Comparison of ENCODE assay signal across 12 mouse cellular contexts in genomic region chr13:72497036-72497435, GRCm38 (mm10).
"Had no signal": no experiment of that assay in that cellular context is flagged by ENCODE, and none has a peak within 500 bp of the region (broad histone marks: within the 10 kb centered on the region; RNA-seq: fewer than 3 reads in every experiment).

No protein-coding gene starts in this region.

- ATAC-seq: lung, postnatal 0 days had no signal

- H3K9ac ChIP-seq: liver, embryonic 15.5 days; neural tube, embryonic 12.5 days had no signal

- H3K4me3 ChIP-seq: left cerebral cortex, adult 2 months; limb, embryonic 10.5 days; liver, embryonic 15.5 days; neural tube, embryonic 12.5 days had no signal

- DNase-seq: kidney, adult 8-10 months; kidney, postnatal 25 days; lung, adult 2 months; lung, postnatal 36 days; thymus, postnatal 4 days had no signal

- H3K27me3 ChIP-seq: liver, embryonic 15.5 days; neural tube, embryonic 12.5 days had no signal

- H3K4me1 ChIP-seq: limb, embryonic 10.5 days; liver, embryonic 15.5 days; neural tube, embryonic 12.5 days had no signal

- H3K4me2 ChIP-seq: liver, embryonic 11.5 days; liver, embryonic 15.5 days; neural tube, embryonic 12.5 days had no signal

- H3K27ac ChIP-seq: left cerebral cortex, adult 2 months; limb, embryonic 10.5 days; liver, embryonic 15.5 days; neural tube, embryonic 12.5 days; stomach, postnatal 0 days had no signal

- H3K9me3 ChIP-seq: limb, embryonic 10.5 days; liver, embryonic 15.5 days; neural tube, embryonic 12.5 days had no signal

- H3K36me3 ChIP-seq: limb, embryonic 10.5 days; liver, embryonic 15.5 days; neural tube, embryonic 12.5 days had no signal
